Mouse (Mus musculus) neural tube, embryonic 13.5 days (tissue): ENCODE results near the gene Nr2c1. TPM values are rescaled to one million over a fixed set of nuclear protein-coding genes. Genes with fewer than 3 reads are reported as not detected.
A peak's percentile ranks its signal among the peaks of the same experiment; 100 is the strongest.

Experiments used
- ATAC-seq: fragments of 200-750 bp; cut with Nextera tagmentation; 2 replicates; pipeline ENCODE4 v1.8.0; 2017; ENCODE audit warnings: low read depth, mild to moderate bottlenecking, moderate TSS enrichment, moderate library complexity
- H3K27ac ChIP-seq: fragments of 300-500 bp; sonication (generic); replicated peaks from 2 replicates; pipeline ENCODE4 v1.5.1; 2015; ENCODE audit warnings: moderate library complexity, mild to moderate bottlenecking, inconsistent platforms
- H3K27me3 ChIP-seq: fragments of 300-500 bp; sonication (generic); 2 replicates; pipeline ENCODE4 v1.6.1; 2015; ENCODE audit warnings: mild to moderate bottlenecking, inconsistent platforms
- H3K36me3 ChIP-seq: fragments of 300-500 bp; sonication (generic); 2 replicates; pipeline ENCODE4 v1.6.1; 2015; ENCODE audit warnings: mild to moderate bottlenecking, inconsistent platforms
- H3K4me1 ChIP-seq: fragments of 300-500 bp; sonication (generic); replicated peaks from 2 replicates; pipeline ENCODE4 v1.6.1; 2015; ENCODE audit warnings: inconsistent platforms
- H3K4me2 ChIP-seq: fragments of 300-500 bp; sonication (generic); 2 replicates; pipeline ENCODE4 v1.6.1; 2015; ENCODE audit warnings: inconsistent platforms, mild to moderate bottlenecking, moderate library complexity
- H3K4me3 ChIP-seq: fragments of 300-500 bp; sonication (generic); 2 replicates; pipeline ENCODE4 v1.5.1; 2015; ENCODE audit warnings: mild to moderate bottlenecking, inconsistent platforms
- H3K9ac ChIP-seq: fragments of 300-500 bp; sonication (generic); 2 replicates; pipeline ENCODE4 v1.6.1; 2015; ENCODE audit warnings: moderate library complexity, mild to moderate bottlenecking, inconsistent platforms
- H3K9me3 ChIP-seq: fragments of 300-500 bp; sonication (generic); 2 replicates; pipeline ENCODE4 v1.6.1; 2016; ENCODE audit warnings: inconsistent platforms
- WGBS: fragments of 180-500 bp; shearing (Covaris S2); methylation state at CpG from one replicate; pipeline ENCODE4 v1.1.7; 2015; 5-methylcytosine and 5-hydroxymethylcytosine counted together
- polyA plus RNA-seq: library from polyadenylated mRNA; unstranded; fragments of >200 nt; fragmentation: Nextera tagmentation; extraction: Ambion mirVana; gene quantifications from 2 replicates; pipeline ENCODE4 v1.2.1, GENCODE M21; 2015

Nr2c1 gene
- polyA plus RNA-seq, 1 experiment from 2014 or later: 8.3 TPM

GRCm38 (mm10) chr10:94171440-94172130 lies 23.8 kb downstream of the Nr2c1 start:
- Histone ChIP-seq H3K9me3 (peaks cover 4% of the 10 kb centered on the region; the same call in 1 of the 2 replicates), H3K4me3 (no peak overlapping the region), H3K4me2 (no peak overlapping the region), H3K27me3 (no peaks in the 10 kb centered on the region), H3K4me1 (peaks cover 33% of the 10 kb centered on the region), H3K36me3 (peaks cover 86% of the 10 kb centered on the region), H3K9ac (no peak overlapping the region), H3K27ac (peak overlapping the region; percentile 42)
- whole genome bisulfite sequencing: 52% methylated on average over 12 of the region's 12 CpGs
- no peak for ATAC-seq

- peaks cover 4% of the 10 kb centered on the region; the same call in 1 of the 2 replicates for H3K9me3 ChIP-seq
- ATAC-seq: no peak
- H3K4me3 ChIP-seq: no peak overlapping the region
- H3K9ac ChIP-seq: no peak overlapping the region
- no peaks in the 10 kb centered on the region for H3K27me3 ChIP-seq
- 71% methylated on average over 11 of the region's 11 CpGs for WGBS
- H3K36me3 ChIP-seq: peaks cover 84% of the 10 kb centered on the region
- H3K27ac ChIP-seq: peak overlapping the region; percentile 42; the same call in 1 of the 2 replicates
- H3K4me2 ChIP-seq: no peak overlapping the region
- H3K4me1 ChIP-seq: peaks cover 28% of the 10 kb centered on the region
Measured at GRCm38 (mm10) chr10:94172137-94172536, 24.3 kb downstream of the Nr2c1 start.

- H3K9ac ChIP-seq: no peak overlapping the region
- 23% methylated on average over 6 of the region's 6 CpGs for WGBS
- H3K9me3 ChIP-seq: peaks cover 4% of the 10 kb centered on the region; the same call in 1 of the 2 replicates
- no peak overlapping the region for H3K4me3 ChIP-seq
- peaks cover 24% of the 10 kb centered on the region for H3K4me1 ChIP-seq
- peaks cover 80% of the 10 kb centered on the region for H3K36me3 ChIP-seq
- ATAC-seq: no peak
- H3K4me2 ChIP-seq: no peak overlapping the region
- H3K27me3 ChIP-seq: no peaks in the 10 kb centered on the region
- peak overlapping the region; percentile 42; the same call in 1 of the 2 replicates for H3K27ac ChIP-seq
Measured at GRCm38 (mm10) chr10:94172706-94173105, 24.9 kb downstream of the Nr2c1 start.

- Histone ChIP-seq H3K9me3 (peaks cover 4% of the 10 kb centered on the region; the same call in 1 of the 2 replicates), H3K4me1 (peaks cover 23% of the 10 kb centered on the region), H3K27me3 (no peaks in the 10 kb centered on the region), H3K36me3 (peaks cover 67% of the 10 kb centered on the region), H3K9ac (no peak overlapping the region), H3K4me3 (no peak overlapping the region), H3K27ac (no peak overlapping the region), H3K4me2 (no peak overlapping the region)
- WGBS: 87% methylated on average over 7 of the region's 7 CpGs
- ATAC-seq: no peak
Measured at GRCm38 (mm10) chr10:94174652-94175051, 26.8 kb downstream of the Nr2c1 start.

GRCm38 (mm10) chr10:94183199-94183598 lies 35.4 kb downstream of the Nr2c1 start:
- H3K27ac ChIP-seq: no peak overlapping the region
- H3K9me3 ChIP-seq: no peaks in the 10 kb centered on the region
- H3K9ac ChIP-seq: no peak overlapping the region
- no peak for ATAC-seq
- peaks cover 19% of the 10 kb centered on the region for H3K4me1 ChIP-seq
- 48% methylated on average over 4 of the region's 4 CpGs for WGBS
- H3K4me2 ChIP-seq: no peak overlapping the region
- H3K36me3 ChIP-seq: peaks cover 54% of the 10 kb centered on the region
- H3K27me3 ChIP-seq: no peaks in the 10 kb centered on the region
- H3K4me3 ChIP-seq: no peak overlapping the region

GRCm38 (mm10) chr10:94198482-94199405 lies 50.9 kb downstream of the Nr2c1 start, which contains the start of gene Ndufa12:
Gene Ndufa12 (plus strand): TSS chr10:94198720.
- peak within 1 kb of the TSS; percentile 78 for H3K9ac ChIP-seq
- peak within 1 kb of the TSS; percentile 71 for H3K4me3 ChIP-seq
- no peaks in the 10 kb centered on the region for H3K27me3 ChIP-seq
- peaks cover 37% of the 10 kb centered on the region for H3K36me3 ChIP-seq
- peaks cover 27% of the 10 kb centered on the region for H3K4me1 ChIP-seq
- no peaks in the 10 kb centered on the region for H3K9me3 ChIP-seq
- ATAC-seq: peak; percentile 95
- H3K27ac ChIP-seq: peak within 1 kb of the TSS; percentile 84
- WGBS: under 1% methylated on average over 46 of the region's 46 CpGs
- peak within 1 kb of the TSS; percentile 87 for H3K4me2 ChIP-seq

- no peak for ATAC-seq
- Histone ChIP-seq H3K36me3 (peaks cover 60% of the 10 kb centered on the region), H3K9ac (no peak overlapping the region), H3K27ac (no peak overlapping the region), H3K4me1 (peaks cover 13% of the 10 kb centered on the region), H3K27me3 (no peaks in the 10 kb centered on the region), H3K9me3 (no peaks in the 10 kb centered on the region), H3K4me2 (no peak overlapping the region), H3K4me3 (no peak overlapping the region)
- WGBS: 74% methylated on average over 4 of the region's 4 CpGs
Measured at GRCm38 (mm10) chr10:94204973-94205372, 57.1 kb downstream of the Nr2c1 start.

GRCm38 (mm10) chr10:94210718-94211618 lies 63.1 kb downstream of the Nr2c1 start:
- no peaks in the 10 kb centered on the region for H3K9me3 ChIP-seq
- no peaks in the 10 kb centered on the region for H3K27me3 ChIP-seq
- WGBS: 61% methylated on average over 6 of the region's 6 CpGs
- H3K4me2 ChIP-seq: no peak overlapping the region
- H3K27ac ChIP-seq: peak overlapping the region; percentile 39
- H3K9ac ChIP-seq: no peak overlapping the region
- H3K36me3 ChIP-seq: peaks cover 39% of the 10 kb centered on the region
- no peak overlapping the region for H3K4me3 ChIP-seq
- H3K4me1 ChIP-seq: no peaks in the 10 kb centered on the region
- ATAC-seq: peak; percentile 89

- Histone ChIP-seq H3K4me2 (no peak overlapping the region), H3K9me3 (no peaks in the 10 kb centered on the region), H3K27me3 (no peaks in the 10 kb centered on the region), H3K36me3 (peaks cover 32% of the 10 kb centered on the region), H3K27ac (peak overlapping the region; percentile 39; the same call in 1 of the 2 replicates), H3K4me3 (no peak overlapping the region), H3K9ac (no peak overlapping the region), H3K4me1 (no peaks in the 10 kb centered on the region)
- 29% methylated on average over 2 of the region's 2 CpGs for WGBS
- ATAC-seq: no peak
Measured at GRCm38 (mm10) chr10:94211725-94212124, 63.9 kb downstream of the Nr2c1 start.

- Histone ChIP-seq H3K9me3 (peaks cover 7% of the 10 kb centered on the region), H3K27ac (no peak overlapping the region), H3K4me2 (no peak overlapping the region), H3K27me3 (no peaks in the 10 kb centered on the region), H3K9ac (no peak overlapping the region), H3K4me1 (peaks cover 3% of the 10 kb centered on the region), H3K4me3 (no peak overlapping the region), H3K36me3 (peaks cover 15% of the 10 kb centered on the region)
- WGBS: 87% methylated on average over 6 of the region's 6 CpGs
- no peak for ATAC-seq
Measured at GRCm38 (mm10) chr10:94225026-94225750, 77.4 kb downstream of the Nr2c1 start.
